Mouse (Mus musculus): Measurements from ENCODE around the gene Vgf.

The Vgf gene

DNA sequence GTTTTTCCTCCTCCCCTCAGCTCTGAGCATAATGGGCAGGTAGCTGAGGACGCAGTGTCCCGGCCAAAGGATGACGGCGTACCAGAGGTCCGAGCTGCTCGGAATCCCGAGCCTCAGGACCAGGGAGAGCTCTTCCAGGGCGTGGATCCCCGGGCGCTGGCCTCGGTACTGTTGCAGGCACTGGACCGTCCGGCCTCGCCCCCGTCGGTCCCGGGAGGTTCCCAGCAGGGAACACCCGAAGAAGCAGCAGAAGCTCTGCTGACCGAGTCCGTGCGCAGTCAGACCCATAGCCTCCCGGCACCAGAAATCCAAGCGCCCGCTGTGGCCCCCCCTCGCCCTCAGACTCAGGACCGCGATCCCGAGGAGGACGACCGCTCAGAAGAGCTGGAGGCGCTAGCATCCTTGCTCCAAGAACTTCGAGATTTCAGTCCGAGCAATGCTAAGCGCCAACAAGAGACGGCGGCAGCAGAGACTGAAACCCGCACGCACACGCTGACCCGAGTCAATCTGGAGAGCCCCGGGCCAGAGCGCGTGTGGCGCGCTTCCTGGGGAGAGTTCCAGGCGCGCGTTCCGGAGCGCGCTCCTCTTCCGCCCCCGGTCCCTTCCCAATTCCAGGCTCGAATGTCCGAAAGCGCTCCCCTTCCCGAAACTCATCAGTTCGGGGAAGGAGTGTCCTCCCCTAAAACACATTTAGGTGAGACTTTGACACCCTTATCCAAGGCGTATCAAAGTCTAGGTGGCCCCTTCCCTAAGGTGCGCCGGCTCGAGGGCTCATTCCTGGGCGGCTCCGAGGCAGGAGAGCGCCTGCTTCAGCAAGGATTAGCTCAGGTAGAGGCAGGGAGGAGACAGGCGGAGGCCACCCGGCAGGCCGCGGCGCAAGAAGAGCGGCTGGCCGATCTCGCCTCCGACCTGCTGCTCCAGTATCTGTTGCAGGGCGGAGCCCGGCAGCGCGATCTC lies 5.2 kb downstream of the Vgf start:
- DNase-seq: peak in 1 of 2 experiments; percentile 19

DNA sequence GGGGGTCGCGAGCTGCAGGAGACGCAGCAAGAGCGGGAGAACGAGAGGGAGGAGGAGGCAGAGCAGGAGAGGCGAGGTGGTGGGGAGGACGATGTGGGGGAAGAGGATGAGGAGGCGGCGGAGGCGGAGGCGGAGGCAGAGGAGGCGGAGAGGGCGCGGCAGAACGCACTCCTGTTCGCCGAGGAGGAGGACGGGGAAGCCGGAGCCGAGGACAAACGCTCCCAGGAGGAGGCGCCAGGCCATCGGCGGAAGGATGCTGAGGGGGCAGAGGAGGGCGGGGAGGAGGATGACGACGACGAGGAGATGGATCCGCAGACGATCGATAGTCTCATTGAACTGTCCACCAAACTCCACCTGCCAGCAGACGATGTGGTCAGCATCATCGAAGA lies 5.8 kb downstream of the Vgf start:
- DNase-seq: peak in 1 of 2 experiments; percentile 17

DNA sequence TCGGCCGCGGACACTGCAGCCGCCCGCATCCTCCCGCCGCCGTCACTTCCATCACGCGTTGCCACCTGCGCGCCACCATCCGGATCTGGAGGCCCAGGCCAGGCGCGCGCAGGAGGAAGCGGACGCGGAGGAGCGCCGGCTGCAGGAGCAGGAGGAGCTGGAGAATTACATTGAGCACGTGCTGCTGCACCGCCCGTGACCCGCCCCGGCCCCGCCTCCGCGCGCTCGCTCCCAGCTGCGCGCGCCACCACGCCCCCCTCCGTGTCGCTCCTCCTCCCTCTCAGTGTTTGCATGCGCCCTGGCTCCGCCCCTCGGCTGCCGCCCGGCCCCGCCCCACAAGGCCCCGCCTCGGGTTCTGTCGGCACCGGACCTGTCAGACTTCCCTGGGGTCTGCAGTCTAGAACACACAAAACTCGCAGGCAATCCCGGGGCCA lies 6.5 kb downstream of the Vgf start:
- peak; percentile 90 to 93 for DNase-seq

DNA sequence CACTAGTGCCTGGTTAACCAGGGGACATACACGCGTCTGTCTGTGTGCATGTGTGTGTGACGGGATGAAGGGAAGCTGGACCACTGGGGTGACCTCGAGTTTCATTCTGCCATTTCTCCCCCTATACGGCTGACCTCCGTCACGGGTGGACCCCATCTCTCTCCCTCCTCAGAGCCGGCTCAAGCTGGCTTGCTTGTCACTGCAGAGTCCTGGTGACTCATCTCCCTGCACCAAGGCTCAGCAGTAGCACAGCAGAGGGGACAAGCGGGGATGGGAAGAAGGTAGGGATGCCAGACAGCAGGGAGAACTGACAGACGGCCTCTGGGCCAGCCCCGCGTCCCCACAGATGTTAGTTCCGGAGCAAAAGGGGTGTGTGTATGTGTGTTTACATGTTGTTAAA lies 10.0 kb downstream of the Vgf start:
- no peak for DNase-seq

DNA sequence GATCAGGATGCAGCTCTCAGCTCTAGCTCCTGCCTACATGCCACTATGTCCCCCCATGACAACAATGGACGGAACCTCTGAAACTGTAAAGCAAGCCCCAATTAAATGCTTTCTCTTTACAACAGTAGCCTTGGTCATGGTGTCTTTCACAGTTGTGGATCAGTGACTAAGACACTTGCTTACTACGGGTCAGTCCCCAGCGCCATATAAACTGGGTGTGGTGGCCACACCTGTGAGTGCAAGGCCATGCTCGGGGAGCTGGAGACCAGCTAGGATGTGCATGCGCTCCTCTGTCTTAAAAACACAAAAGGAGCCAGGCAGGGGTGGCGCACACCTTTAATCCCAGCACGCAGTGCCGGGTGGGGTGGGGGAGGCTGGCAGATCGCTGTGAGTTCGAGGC lies 13.3 kb downstream of the Vgf start:
- no peak for DNase-seq

DNA sequence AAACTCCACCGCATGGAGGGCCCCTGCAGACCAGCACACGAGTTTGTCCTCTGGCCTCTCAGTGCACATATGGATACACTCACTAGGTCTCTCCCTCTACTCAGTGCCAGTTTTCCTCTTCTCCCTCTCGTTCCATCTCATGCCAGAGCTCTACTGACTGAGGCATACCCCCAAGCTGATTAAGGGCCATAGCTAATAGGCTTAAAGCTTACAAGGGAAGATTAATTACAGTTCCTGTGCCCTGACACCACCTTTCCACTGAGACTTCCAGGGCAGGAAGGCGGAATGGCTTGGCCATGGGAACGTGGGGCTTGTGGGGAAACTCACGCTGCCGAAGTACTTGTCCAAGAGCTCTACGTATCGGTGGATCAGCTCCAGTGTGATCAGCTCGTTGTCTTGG lies 15.2 kb downstream of the Vgf start:
- DNase-seq: no peak

DNA sequence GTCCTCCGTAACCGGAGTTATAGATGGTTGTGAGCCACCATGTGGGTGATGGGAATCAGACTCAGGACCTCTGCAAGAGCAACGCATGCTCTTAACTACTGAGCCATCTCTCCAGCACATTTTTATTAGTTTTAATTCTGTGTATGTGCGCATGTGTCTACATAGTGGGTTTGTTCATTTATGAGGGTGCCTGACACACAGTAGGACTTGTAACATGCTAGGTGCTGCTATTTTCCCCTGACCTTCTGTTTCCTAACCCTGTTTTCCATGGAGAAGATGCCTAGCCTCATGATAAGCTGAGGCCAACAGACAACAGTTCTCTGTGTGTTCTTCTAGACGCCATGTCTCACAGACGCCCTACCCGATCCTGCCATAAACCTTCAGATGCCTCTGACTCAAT lies 17.8 kb downstream of the Vgf start:
- no peak for DNase-seq

DNA sequence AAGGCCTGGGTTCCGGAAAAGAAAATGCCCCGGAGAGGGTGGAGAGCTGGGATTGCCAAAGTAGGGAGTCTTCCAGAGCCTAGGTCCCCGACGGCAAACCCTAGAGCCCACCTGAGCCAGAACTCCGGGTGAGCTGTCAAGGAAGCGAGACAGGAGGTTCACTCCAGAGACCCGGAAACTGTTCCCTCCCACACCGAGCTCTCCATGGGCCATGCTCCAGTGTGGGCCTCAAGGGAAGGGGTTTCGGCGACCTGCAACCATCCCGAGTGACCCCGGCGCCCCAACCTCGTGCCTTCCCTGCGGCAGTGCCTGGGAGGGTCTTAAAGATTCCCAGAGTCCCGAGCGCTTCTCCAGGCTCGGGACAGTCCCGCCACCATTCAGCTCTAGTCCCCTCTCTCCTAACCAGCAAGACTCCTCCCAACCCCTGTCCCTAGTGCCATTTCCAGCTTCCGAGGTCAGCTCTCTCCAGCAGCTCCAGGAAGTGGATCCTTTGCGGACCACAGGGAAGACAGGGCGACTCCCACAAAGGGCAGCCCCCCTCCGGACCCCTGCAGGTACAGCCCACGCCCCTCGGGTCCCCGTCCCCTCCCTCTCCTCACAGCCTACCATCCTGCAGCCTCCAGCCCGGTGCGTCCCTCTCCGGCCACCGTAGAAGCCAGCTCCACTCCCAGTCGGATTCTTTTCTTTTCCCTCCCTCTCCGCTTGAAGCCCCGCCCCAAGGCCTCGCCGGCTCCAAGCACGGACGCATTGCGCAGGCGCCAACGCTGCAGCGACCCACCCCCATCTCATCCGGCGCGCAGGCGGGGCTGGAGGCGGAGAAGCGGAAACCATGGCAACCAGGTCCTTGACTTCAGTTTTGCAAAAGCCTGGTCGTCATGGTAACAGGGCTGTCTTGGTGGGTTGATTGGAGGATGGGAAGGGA lies 19.5 kb downstream of the Vgf start, which contains the start of gene Ap1s1:
TSS of gene Ap1s1 (minus strand) at position 734 of the 922 bp plus-strand sequence.
- DNase-seq: peak; percentile 95 to 97

DNA sequence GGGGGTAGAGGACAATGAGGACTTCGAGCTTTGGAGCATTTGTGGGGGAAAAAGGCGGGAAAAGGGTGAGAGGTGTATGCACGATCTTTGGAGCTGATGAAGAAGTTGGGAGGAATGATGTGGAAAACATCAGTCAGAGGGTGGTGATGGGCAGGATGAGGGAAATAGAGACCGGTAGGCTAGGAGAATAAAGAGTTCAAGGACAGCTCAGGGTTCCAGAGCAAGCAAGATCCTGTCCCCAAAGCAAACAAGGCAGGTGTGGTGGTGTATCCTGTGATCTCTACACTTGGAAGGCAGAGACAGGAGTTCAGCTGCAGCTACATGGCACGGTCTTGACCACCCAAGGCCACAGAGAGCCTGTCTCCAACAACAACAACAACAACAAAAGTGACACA lies 20.1 kb downstream of the Vgf start:
- DNase-seq: no peak

DNA sequence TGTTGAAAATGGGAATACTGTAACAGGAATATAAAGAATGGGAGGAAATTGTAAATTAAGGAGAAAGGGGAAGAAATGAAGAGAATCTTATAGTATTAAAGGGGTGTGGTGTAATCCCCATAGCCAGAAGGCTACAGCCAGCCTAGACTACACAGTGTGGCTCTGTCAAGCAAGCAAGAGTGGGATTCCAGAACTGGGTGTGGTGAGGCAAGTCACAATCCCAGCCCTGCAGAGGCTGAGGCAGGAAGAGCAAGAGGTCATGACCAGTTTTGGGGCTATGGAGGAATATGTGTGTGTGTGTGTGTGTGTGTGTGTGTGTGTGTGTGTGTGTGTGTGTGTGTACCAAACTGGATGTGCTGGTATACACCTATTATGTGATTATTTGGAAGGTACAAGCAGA lies 20.8 kb downstream of the Vgf start:
- DNase-seq: no peak

DNA sequence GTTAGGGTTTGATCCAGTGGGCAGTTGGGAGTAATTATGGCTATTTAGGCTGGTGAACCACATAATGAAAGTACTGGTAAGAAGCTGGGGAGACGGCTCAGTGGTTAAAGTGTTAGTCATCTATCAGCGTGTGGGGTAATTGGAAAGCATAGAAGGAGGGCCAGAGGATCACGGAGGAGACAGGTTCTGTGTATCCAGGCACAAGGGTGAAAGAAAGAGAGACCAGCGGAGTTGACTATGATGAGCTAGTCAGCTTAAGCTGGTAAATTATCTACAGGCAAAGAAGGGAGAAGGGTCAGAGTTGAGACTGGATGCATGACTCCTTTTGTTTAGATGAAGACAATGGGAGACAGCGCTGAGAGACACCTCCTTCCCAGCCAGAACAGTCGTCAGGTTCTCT lies 24.9 kb downstream of the Vgf start:
- DNase-seq: no peak

DNA sequence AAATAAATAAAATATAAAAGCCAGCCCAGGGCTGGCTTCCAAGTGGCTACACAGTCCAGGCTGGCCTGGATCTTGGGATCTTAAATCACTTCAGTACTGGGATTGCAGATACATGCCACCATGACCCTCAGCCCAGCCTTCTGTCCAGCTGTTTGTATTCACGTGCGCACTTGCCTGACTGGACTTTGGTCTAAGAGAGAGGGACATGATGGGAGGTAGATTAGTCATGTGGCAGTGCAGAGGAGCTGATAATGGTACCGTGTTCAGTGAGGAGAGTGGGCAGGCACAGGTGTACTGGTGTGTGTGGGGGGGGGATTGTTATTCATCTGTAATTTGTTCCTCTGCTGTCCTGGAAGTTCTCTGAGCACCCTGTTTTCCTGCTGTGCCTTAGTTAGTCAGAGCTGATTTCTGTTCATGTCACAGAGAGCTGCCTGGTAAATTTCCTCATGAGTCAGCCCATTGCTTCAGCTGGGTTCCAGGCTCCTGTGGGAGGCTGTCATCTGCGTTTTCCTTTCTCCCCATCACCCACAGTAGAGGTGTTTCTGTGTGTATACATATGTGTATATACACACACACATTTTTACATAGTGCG lies 25.8 kb downstream of the Vgf start:
- no peak for DNase-seq

DNA sequence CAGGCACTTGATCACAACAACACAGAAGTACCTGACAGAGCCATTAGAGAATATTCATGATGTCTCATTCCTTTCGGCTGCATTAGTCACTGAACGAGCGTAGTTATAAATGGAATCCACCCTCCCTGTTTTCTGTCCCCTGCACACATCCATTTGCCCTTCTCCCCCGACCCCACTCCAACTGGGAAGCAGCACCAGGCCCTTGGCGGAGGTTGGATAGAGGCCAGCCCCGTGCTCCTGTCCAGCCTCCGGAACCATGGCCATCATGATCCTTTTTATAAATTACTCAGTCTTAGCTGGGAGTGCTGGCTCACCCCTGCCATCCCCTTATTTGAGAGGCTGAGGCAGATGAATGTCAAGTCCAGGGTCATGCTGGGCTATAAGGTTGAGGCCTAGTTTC lies 28.1 kb downstream of the Vgf start:
- no peak for DNase-seq

DNA sequence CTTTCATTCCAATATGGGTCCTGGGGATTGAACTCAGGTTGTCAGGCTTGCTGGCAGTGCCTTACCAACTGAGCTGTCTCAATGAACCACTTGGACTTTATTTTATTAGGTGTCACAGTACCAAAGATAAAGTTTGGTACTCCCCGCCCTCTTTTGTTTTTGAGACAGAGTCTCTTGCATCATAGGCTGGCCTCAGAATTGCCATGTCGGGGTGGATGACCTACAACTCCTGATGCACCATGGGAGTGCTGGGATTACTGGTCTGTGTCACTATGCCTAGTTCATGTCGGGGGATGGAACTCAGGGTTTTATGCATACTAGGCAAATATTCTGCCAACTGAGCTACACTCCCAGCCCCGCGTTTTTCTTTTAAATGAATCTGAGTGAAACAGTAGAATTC lies 28.7 kb downstream of the Vgf start:
- DNase-seq: no peak

DNA sequence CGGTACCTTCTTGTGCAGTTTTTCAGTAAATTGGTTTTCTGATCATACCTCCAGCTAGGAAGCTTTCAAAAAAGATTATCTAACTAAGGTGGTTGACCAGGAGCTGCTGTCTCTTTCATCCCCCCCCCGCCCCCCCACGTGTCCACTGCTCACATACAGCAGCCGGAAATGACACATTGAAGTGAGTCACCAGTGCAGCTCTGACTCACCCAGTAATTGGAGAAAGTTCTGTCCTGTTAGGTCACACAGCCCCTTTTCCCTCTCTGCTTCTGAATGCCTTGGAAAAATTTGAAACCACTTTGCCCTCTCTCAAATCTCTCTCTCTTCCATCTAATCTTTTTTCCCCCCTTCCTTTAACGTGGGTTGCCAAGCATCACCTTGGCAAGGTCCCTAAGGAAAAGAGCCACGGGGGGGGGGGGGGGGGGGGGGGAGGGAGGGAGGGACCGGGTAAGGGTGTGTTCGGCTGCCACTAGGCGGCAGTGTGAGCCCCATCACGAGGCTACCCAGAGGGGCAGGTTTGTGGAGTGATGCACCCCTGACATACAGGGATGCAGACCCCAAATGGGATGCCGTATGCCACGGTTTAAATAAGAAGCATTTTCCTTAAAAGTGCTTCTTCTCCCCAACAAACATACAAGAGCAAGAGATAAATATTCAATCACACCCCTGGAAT lies 35.8 kb downstream of the Vgf start:
- DNase-seq: peak; percentile 54 to 61

DNA sequence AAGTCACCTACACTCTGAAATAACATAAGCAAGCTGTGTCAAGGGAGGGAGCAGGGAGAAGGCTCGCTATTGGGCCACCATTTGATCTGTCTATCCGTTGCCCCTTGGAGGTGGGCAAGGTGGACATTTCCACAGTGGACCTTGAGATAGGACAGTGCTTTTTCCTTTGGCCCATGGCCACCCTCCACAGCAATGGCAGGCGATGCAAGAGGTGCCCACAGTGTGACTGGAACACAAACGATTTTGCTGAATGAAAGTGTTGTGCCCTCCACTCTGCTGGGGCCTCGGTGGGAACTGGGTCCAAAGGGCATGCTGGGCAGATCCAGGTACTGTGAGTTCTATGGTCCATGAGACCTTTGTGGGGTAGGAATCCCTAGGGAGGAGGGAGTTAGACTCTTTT lies 36.4 kb downstream of the Vgf start:
- DNase-seq: no peak

DNA sequence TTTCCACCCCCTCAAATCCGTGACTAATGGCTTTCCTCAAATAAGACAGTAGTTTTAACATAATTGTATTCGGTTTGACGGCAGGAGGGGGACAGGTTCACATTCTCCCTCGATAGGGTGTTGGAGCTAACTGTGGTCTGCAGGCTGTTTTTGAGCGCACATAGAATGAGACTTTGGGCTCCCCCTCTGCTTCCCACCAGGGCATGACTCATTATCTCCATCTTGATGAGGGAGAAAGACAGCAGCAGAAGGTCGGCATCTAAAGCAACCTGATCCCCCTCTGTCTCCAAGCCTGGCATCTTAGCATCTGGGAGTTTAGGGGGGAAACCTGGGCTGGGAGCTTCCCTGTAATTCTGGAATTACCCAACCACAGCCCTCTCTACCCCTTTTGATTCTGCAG lies 39.3 kb downstream of the Vgf start:
- no peak for DNase-seq

DNA sequence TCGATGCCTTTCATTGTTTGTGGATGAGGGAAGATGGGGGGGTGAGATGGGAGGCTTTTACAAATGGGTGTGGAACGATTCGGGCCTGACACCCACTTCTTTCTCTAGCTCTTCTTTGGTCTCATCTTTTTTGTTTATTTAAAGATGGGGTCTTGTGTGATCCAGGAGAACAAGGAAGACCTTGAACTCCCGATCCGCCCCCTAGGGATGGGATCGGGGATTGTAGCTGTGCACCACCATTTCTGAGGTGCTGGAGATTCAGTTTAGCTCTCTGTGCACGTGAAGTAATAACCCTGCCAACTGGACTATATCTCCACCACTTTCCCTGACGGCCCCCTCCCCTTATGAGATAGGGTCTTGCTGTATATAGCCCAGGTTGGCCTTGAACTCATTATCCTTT lies 39.7 kb downstream of the Vgf start:
- DNase-seq: no peak

DNA sequence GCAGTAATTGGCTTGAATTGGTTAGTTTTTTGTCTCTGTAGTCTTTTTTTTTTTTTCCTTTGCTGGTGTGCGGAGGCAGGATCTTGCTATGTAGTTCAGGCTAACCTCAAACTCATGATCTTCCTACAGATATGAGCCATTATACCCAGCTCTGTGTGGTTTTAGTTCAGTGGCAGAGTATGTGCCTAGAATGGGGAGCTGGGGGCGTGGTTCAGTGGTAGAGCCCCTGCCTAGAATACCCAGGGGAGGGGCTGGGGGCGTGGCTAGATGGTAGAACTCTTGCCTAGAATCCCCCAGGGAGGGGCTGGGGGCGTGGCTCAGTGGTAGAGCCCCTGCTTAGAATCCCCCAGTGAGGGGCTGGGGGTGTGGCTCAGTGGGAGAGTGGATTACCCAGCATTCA lies 42.5 kb downstream of the Vgf start:
- no peak for DNase-seq

DNA sequence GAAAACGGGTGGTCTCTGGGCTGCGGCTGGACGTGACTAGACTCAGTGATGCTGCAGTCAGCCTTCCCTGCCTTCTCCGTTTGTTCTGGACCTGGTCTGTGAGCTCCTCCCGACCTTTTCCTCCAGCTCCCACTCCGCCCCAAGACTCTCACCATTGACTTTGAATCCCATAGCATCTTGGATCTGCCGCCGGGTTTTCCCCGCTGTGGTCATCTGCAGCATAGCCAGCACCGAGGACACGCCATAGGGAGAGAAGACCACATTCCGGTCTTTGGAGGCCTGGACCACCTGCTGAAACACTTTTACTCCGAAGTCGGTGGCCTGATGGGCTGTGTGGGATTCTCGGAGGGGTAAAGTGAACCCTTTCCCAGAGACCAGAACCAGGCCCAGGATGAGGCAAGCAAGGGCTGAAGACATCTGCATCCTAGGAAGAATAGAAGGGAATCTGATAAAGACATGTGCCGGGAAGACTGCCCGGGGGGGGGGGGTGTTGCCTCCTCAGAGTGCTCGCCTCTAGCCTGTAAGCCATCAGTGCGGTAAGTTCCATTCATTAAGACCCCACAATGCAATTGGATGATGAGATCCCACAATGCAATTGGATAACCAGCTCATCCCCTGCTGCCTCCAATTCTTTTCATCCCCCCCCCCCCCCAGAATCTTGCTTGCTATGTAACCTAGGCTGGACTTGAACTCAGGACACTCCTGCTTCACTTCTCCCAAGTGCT lies 44.9 kb downstream of the Vgf start:
- no peak for DNase-seq

DNA sequence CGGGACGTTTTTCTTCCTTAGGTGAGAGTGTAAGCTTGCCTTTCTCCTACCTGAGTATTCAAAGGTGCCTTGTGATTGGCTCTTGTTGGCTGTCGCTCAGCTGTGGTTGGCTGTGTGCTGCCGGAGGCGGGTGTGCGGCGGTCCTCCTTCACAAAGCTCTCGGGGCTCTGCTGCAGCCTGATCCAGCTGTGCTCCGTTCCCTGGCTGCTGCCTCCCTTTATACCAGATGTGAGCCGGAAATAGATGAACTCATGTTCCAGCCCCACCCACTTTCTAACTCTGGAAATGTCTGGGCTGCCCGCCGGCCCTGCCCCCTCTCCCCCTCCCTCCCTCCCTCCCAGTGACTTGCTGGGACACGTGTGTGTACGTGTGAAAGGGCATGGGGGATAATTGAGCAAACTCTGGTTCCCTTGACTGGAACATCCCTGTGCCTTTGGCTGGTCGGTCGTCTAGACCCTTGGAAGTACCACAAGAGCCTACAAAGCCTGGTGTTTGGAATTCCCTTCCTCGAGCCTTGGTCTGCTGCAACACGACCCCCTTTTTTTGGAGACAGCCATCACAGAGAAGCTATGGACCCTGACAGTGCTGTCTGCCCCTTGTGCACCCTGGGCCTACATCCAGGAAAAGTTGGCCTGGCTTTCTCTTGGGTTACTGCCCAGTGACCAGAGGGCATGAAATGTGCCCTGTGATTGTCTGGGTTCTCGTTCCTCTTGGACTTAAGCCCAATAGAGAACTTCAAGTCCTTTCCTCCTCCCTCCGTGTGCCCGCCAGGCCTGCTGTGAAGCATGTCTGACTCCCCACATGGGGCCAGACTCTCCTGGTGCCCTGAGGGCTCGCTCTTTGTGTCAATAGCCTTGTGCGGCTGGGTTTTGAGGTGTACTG lies 46.1 kb downstream of the Vgf start, which contains the start of gene Serpine1:
TSS of gene Serpine1 (minus strand) at position 190 of the 882 bp plus-strand sequence.
- peak; percentile 86 to 90 for DNase-seq

Measured in lung, adult 18-20 months (tissue).